Mouse (Mus musculus) lung, adult 2 months (tissue): ENCODE measurements around the gene Gm47289.

ENCODE experiments used
- CTCF ChIP-seq: fragments of 200-500 bp; IDR thresholded peaks from 2 replicates; pipeline ENCODE4 v1.5.1; 2011; ENCODE audit warnings: mild to moderate bottlenecking, low read length, control low read depth; ENCODE audit not compliant: insufficient read depth
- POLR2A ChIP-seq: fragments of 200-500 bp; IDR thresholded peaks from 2 replicates; pipeline ENCODE4 v1.6.1; 2011; ENCODE audit warnings: low read depth, mild to moderate bottlenecking, control low read depth, low read length, borderline replicate concordance; ENCODE audit errors: extremely low read depth

GRCm38 (mm10) chr9:119142066-119142465 lies 16.9 kb upstream of the Gm47289 start:
- no peak for TF ChIP-seq POLR2A
- no peak for TF ChIP-seq CTCF
